Mouse (Mus musculus) layer of hippocampus, adult 2 months (tissue): ENCODE data around the gene Pdyn. TPM values are rescaled to one million over a fixed set of nuclear protein-coding genes. Genes with fewer than 3 reads are reported as not detected.

Source experiments
- DNase-seq, 2 experiments: peaks; one replicate each; pipeline ENCODE4 v3.0.0; 2022; ENCODE audit warnings: low spot score in 2 of 2
- H3K27ac ChIP-seq: fragments of 200-600 bp; 2 replicates; pipeline ENCODE4 v1.8.1; 2022
- H3K4me3 ChIP-seq: fragments of 200-600 bp; 2 replicates; pipeline ENCODE4 v1.8.1; 2022; ENCODE audit warnings: mild to moderate bottlenecking
- CTCF ChIP-seq: fragments of 200-600 bp; conservative IDR thresholded peaks from 2 replicates; pipeline ENCODE4 v1.8.1; 2022; ENCODE audit warnings: antibody characterized with exemption, mild to moderate bottlenecking, moderate library complexity
- total RNA-seq, 2 experiments: library from RNA; stranded (reverse); gene quantifications; 2 replicates each; pipeline ENCODE4 v1.2.3; 2021

Gene Pdyn
- total RNA-seq, 2 experiments from 2014 or later, result 12.0 to 16.9 TPM

DNA sequence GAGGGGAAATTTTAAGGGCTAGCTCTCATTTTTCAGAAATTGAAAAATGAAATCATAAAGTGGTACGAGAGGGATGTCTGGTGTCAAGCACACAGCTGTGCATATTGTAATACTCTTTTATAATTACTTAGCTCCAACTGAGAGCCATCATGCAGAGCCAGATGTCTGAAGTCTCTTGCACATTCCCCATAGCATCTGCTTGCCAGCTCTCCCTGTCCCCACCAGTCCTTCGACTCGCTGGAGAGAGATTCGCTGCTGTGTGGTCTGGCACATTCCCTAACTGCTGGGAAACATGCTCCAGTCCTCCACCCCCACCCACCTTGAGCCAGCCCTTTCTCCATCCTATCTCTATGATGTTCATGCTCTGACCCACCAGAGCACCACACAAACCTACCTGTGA is 15.6 kb downstream of the Pdyn start:
- H3K27ac ChIP-seq, result no peak overlapping the region
- H3K4me3 ChIP-seq, result no peak overlapping the region
- no peak for TF ChIP-seq CTCF
- no peak for DNase-seq

- no peak for TF ChIP-seq CTCF
- Histone ChIP-seq H3K27ac (no peak overlapping the region), H3K4me3 (no peak overlapping the region)
- no peak for DNase-seq
Observed at GRCm38 (mm10) chr2:129680236-129680635, 19.4 kb downstream of the Pdyn start.

DNA sequence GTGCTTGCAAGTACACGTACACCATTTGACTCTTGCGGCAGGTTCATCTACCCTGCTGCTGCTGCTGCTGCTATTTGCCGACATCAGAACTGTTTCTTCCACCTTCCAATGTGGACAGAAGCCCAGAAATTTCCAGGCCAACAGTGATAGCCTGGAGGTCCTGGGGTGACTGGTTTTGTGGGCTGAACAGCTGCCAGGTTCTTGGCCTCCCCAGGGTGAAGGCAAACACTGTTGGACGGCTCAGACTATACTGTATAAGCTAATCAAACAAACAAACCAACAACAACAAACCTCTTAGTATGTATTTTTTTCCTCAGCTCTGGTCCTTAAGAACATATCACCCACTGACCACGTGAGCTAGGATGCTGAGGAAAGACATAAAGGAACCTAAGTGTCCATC is 20.6 kb downstream of the Pdyn start:
- H3K27ac ChIP-seq, result no peak overlapping the region
- no peak for TF ChIP-seq CTCF
- H3K4me3 ChIP-seq, result no peak overlapping the region
- no peak for DNase-seq

- no peak for DNase-seq
- no peak overlapping the region for H3K27ac ChIP-seq
- no peak overlapping the region for H3K4me3 ChIP-seq
- no peak for TF ChIP-seq CTCF
Observed at GRCm38 (mm10) chr2:129677664-129678063, 22.0 kb downstream of the Pdyn start.

- no peak overlapping the region for H3K27ac ChIP-seq
- H3K4me3 ChIP-seq, result no peak overlapping the region
- peak; percentile 95 for TF ChIP-seq CTCF
- DNase-seq, result peak; percentile 75 to 91
Observed at GRCm38 (mm10) chr2:129674935-129675634, 24.6 kb downstream of the Pdyn start.

GRCm38 (mm10) chr2:129671911-129672310 is 27.7 kb downstream of the Pdyn start:
- no peak for TF ChIP-seq CTCF
- no peak for DNase-seq
- no peak overlapping the region for H3K27ac ChIP-seq
- no peak overlapping the region for H3K4me3 ChIP-seq

DNA sequence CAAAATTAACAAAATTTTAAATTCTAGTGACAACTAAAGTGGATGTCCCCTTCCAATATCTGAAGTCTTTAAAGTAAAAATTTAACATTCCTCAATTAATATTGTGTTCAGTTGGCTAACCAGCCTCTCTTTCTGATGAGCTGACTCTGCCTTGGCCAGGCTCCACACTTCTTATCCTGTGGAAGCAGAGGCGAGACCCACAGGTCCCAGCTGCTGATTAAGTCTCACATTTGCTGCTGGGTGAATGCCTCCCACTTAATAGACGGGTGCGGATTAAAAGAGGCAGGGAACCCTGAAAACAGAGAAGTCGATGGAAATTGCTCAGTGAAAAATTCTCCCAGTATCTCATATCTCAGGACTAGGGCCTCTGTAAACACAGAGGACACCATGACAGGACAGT is 37.2 kb downstream of the Pdyn start:
- H3K27ac ChIP-seq, result no peak overlapping the region
- no peak for TF ChIP-seq CTCF
- no peak for DNase-seq

DNA sequence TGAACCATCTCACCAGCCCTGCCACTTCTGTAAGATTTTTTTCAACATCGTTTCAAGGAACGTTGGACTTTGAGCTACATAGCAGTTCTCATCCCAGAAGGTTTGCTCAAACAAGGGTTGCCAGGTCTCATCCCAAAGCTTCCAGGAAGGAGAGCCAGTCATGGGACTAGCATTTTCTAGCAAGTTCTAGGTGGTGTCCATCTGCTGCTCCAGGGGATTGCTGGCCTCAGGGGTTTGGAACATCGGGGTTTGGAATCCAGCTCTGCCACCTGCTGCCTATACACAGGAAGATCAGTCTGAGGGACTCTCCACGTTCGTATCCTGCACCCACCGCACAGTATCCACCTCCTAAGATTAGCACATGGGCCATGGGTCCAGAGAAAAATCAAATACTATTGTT is 39.6 kb downstream of the Pdyn start:
- no peak for DNase-seq
- no peak overlapping the region for H3K4me3 ChIP-seq
- TF ChIP-seq CTCF, result peak; percentile 66
- no peak overlapping the region for H3K27ac ChIP-seq

More for the DNA sequence above, 37.2 kb downstream of the Pdyn start:
- no peak overlapping the region for H3K4me3 ChIP-seq

GRCm38 (mm10) chr2:129658796-129659195 is 40.8 kb downstream of the Pdyn start:
- Histone ChIP-seq H3K27ac (no peak overlapping the region), H3K4me3 (no peak overlapping the region)
- DNase-seq, result no peak
- TF ChIP-seq CTCF, result no peak

DNA sequence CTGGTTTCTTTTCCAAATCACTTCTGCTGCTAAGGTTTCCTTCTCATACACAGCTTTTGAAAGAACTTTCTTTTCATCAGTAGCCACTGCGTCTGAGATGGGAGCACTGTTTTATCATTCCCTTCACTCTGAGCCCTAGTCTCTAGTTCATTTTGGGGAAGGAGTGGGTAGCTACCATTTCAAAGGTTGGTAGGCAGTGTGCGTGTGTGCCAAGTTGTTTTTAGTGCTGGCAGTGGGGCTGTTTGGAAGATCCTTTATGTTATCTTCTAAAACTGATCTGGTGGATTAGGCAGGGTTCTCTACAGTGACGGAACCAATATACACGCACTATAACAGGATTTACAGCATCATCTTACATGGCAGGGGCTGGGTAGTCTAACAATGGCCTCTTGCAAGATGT is 44.6 kb downstream of the Pdyn start:
- Histone ChIP-seq H3K27ac (no peak overlapping the region), H3K4me3 (no peak overlapping the region)
- TF ChIP-seq CTCF, result no peak
- DNase-seq, result no peak

- no peak for TF ChIP-seq CTCF
- DNase-seq, result no peak
Observed at GRCm38 (mm10) chr2:129654233-129654950, 45.3 kb downstream of the Pdyn start.

DNA sequence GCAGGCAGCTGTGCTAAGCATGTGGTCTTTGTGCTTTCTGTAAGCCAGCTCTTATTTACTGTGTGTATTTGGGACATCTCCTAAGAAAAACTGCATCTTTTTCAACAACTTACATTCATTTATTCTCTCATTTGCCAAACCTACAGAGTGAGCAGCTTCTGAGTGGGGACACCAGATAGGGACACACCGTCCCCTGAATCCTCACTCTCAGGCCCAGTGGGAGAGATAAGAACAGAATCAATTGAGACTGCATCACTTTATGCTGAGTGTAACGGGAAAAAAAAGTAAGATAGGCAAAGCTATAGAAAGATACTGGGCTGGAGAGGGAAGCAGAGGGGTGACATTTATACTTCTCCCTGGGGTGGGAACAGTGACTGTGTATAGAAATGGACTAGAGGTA is 46.0 kb downstream of the Pdyn start:
- Histone ChIP-seq H3K27ac (no peak overlapping the region), H3K4me3 (no peak overlapping the region)
- no peak for TF ChIP-seq CTCF
- no peak for DNase-seq

More at GRCm38 (mm10) chr2:129654233-129654950, 45.3 kb downstream of the Pdyn start:
- Histone ChIP-seq H3K27ac (no peak overlapping the region), H3K4me3 (no peak overlapping the region)

- H3K27ac ChIP-seq, result no peak overlapping the region
- no peak for TF ChIP-seq CTCF
- no peak for DNase-seq
- no peak overlapping the region for H3K4me3 ChIP-seq
Observed at GRCm38 (mm10) chr2:129652616-129653015, 47.0 kb downstream of the Pdyn start.

Other genes starting within 250 kb of the Pdyn start
- gene F830045P16Rik, start 163.2 kb downstream of the Pdyn start, total RNA-seq, result under 1 TPM; 0.38 to 0.54 TPM
- 100 to 1,000 TPM; 279 to 289 TPM for gene Sirpa, start 107.0 kb downstream of the Pdyn start, total RNA-seq
- 10 to 100 TPM; 28.0 to 33.5 TPM for gene Stk35, start 100.7 kb upstream of the Pdyn start, total RNA-seq